10 mouse cellular contexts compared by ENCODE assay signal in genomic region chr5:129729286-129729685, GRCm38 (mm10). TPM values are rescaled to one million over a fixed set of nuclear protein-coding genes. Genes with fewer than 3 reads are reported as not detected.
DNase-seq lines count a peak whose midpoint lies in the region; ATAC-seq and TF ChIP-seq lines count a peak whose summit lies in the region.
"Had no signal": no experiment of that assay in that cellular context is flagged by ENCODE, and none has a peak within 500 bp of the region (broad histone marks: within the 10 kb centered on the region; RNA-seq: fewer than 3 reads in every experiment).

No protein-coding gene starts in this region.

- H3K36me3 ChIP-seq in hindbrain, embryonic 12.5 days, result no peaks in the 10 kb centered on the region
- H3K36me3 ChIP-seq in hindbrain, embryonic 13.5 days, result peaks cover 2% of the 10 kb centered on the region; the same call in 1 of the 2 replicates
- H3K36me3 ChIP-seq in MEL (ENCODE audit: control insufficient read depth in 1 of 2, insufficient read depth in 2 of 2, low read length in 2 of 2), result peaks cover 0 to 32% of the 10 kb centered on the region in 2 experiments; a peak in 2 of 4 replicates
- H3K36me3 ChIP-seq in liver, embryonic 12.5 days, result peaks cover 9% of the 10 kb centered on the region; the same call in 1 of the 2 replicates

- peak in 1 of 2 experiments; percentile 52; a peak in 3 of 4 replicates for TF ChIP-seq EP300 in MEL (IDR thresholded peaks at IDR 0.05; ENCODE audit: low read depth in 1 of 2, low read length in 2 of 2)

- TF ChIP-seq POLR2A in MEL (IDR thresholded peaks at IDR 0.05; ENCODE audit: control insufficient read depth in 1 of 2, insufficient read depth in 1 of 2, low read depth in 1 of 2, low read length in 2 of 2, poor library complexity in 1 of 2), result no peak; a peak in 1 of 4 replicates

- H3K4me2 ChIP-seq in hindbrain, embryonic 12.5 days (replicated peaks), result no peak overlapping the region
- H3K4me2 ChIP-seq in hindbrain, embryonic 13.5 days, result no peak overlapping the region
- peak overlapping the region; percentile 60 for H3K4me2 ChIP-seq in liver, embryonic 12.5 days

- TF ChIP-seq CTCF in MEL (IDR thresholded peaks at IDR 0.05 in 2 of 3, conservative IDR thresholded peaks at IDR 0.05 in 1 of 3; ENCODE audit: control insufficient read depth in 1 of 3, insufficient read depth in 1 of 3, low read depth in 2 of 3, low read length in 3 of 3, poor library complexity in 1 of 3, severe bottlenecking in 1 of 3), result no peak

- peaks cover 23% of the 10 kb centered on the region for H3K79me2 ChIP-seq in MEL (ENCODE audit: control insufficient read depth, insufficient read depth, low read length, poor library complexity)

- H3K27ac ChIP-seq in hindbrain, embryonic 12.5 days, result no peak overlapping the region
- no peak overlapping the region for H3K27ac ChIP-seq in hindbrain, embryonic 13.5 days
- peak overlapping the region; percentile 32 for H3K27ac ChIP-seq in MEL (ENCODE audit: control insufficient read depth, low read depth, low read length)
- peak overlapping the region; percentile 98 for H3K27ac ChIP-seq in liver, embryonic 12.5 days
- H3K27ac ChIP-seq: left cerebral cortex, adult 2 months had no signal

- 0 out of 2 replicates have a peak overlapping the region, but pooled peaks have one; percentile 8 for H3K9ac ChIP-seq in hindbrain, embryonic 12.5 days
- H3K9ac ChIP-seq in hindbrain, embryonic 13.5 days, result no peak overlapping the region
- H3K9ac ChIP-seq in MEL (ENCODE audit: control insufficient read depth, low read depth, low read length, poor library complexity, severe bottlenecking), result peak overlapping the region; percentile 64
- H3K9ac ChIP-seq in liver, embryonic 12.5 days, result peak overlapping the region; percentile 47

- peak; percentile 56 for DNase-seq in MEL (ENCODE audit: low read depth, low spot score)
- DNase-seq in heart, adult 9 months (ENCODE audit: low spot score in 2 of 2), result peak; percentile 16 to 49
- DNase-seq in spleen, adult 12 weeks (ENCODE audit: low spot score), result no peak
- no peak for DNase-seq in spleen, adult 18-20 months
- no peak for DNase-seq in adrenal gland, postnatal 25 days
- DNase-seq: cerebellum, adult 9-10 months had no signal

- no peak for ATAC-seq in hindbrain, embryonic 12.5 days (ENCODE audit: low FRiP score)
- ATAC-seq in hindbrain, embryonic 13.5 days (ENCODE audit: low FRiP score), result no peak
- ATAC-seq in liver, embryonic 12.5 days, result peak; percentile 50

- H3K4me1 ChIP-seq in hindbrain, embryonic 12.5 days, result peaks cover 34% of the 10 kb centered on the region
- peaks cover 48% of the 10 kb centered on the region for H3K4me1 ChIP-seq in hindbrain, embryonic 13.5 days (replicated peaks)
- H3K4me1 ChIP-seq in MEL (ENCODE audit: control insufficient read depth in 1 of 2, insufficient read depth in 2 of 2, low read length in 2 of 2), result peaks cover 15 to 39% of the 10 kb centered on the region in 2 experiments
- peaks cover 63% of the 10 kb centered on the region for H3K4me1 ChIP-seq in liver, embryonic 12.5 days

- 66% methylated on average over 11 of the region's 11 CpGs for WGBS in hindbrain, embryonic 12.5 days
- WGBS in hindbrain, embryonic 13.5 days, result 67% methylated on average over 11 of the region's 11 CpGs
- 14% methylated on average over 11 of the region's 11 CpGs for WGBS in liver, embryonic 12.5 days (ENCODE audit: insufficient replicate concordance)

- no peak for TF ChIP-seq RAD21 in MEL (IDR thresholded peaks at IDR 0.05; ENCODE audit: low read depth, low read length)

- H3K9me3 ChIP-seq in hindbrain, embryonic 12.5 days (replicated peaks), result no peaks in the 10 kb centered on the region
- no peaks in the 10 kb centered on the region for H3K9me3 ChIP-seq in hindbrain, embryonic 13.5 days
- no peaks in the 10 kb centered on the region for H3K9me3 ChIP-seq in MEL (replicated peaks; ENCODE audit: insufficient read depth, low read length)
- H3K9me3 ChIP-seq in liver, embryonic 12.5 days (replicated peaks), result no peaks in the 10 kb centered on the region

- no peak overlapping the region for H3K4me3 ChIP-seq in hindbrain, embryonic 12.5 days
- H3K4me3 ChIP-seq in hindbrain, embryonic 13.5 days, result no peak overlapping the region
- H3K4me3 ChIP-seq in MEL (ENCODE audit: control insufficient read depth in 1 of 2, insufficient read depth in 1 of 2, low read depth in 2 of 2, low read length in 2 of 2), result peak overlapping the region; percentile 44 to 45
- peak overlapping the region; percentile 5; the same call in 1 of the 2 replicates for H3K4me3 ChIP-seq in liver, embryonic 12.5 days
- H3K4me3 ChIP-seq: left cerebral cortex, adult 2 months had no signal

- H3K27me3 ChIP-seq in hindbrain, embryonic 12.5 days, result no peaks in the 10 kb centered on the region
- no peaks in the 10 kb centered on the region for H3K27me3 ChIP-seq in hindbrain, embryonic 13.5 days
- no peaks in the 10 kb centered on the region for H3K27me3 ChIP-seq in MEL (ENCODE audit: control insufficient read depth in 1 of 2, insufficient read depth in 2 of 2, low read length in 2 of 2)
- H3K27me3 ChIP-seq in liver, embryonic 12.5 days (replicated peaks), result no peaks in the 10 kb centered on the region

TF ChIP-seq in MEL, 35 proteins besides CTCF, POLR2A, EP300 and RAD21 (continues in another document):
- TF ChIP-seq USF1 (IDR thresholded peaks at IDR 0.05; ENCODE audit: low read depth, low read length) (peak; percentile 69), ETS1 (IDR thresholded peaks at IDR 0.05; ENCODE audit: low read depth, low read length) (peak; percentile 45; the same call in 1 of the 2 replicates), POLR2AphosphoS5 (IDR thresholded peaks at IDR 0.05; ENCODE audit: borderline replicate concordance, low read depth, low read length) (no peak), BHLHE40 (IDR thresholded peaks at IDR 0.05; ENCODE audit: borderline replicate concordance, low read depth, low read length) (0 out of 2 replicates have a peak, but pooled peaks have one; percentile 25), MAX (IDR thresholded peaks at IDR 0.05; ENCODE audit: low read length) (no peak), MAZ (IDR thresholded peaks at IDR 0.05; ENCODE audit: low read depth, low read length) (0 out of 2 replicates have a peak, but pooled peaks have one; percentile 33), TCF12 (IDR thresholded peaks at IDR 0.05; ENCODE audit: low read depth, low read length) (peak; percentile 59), SIN3A (IDR thresholded peaks at IDR 0.05; ENCODE audit: low read length) (peak; percentile 52), MXI1 (IDR thresholded peaks at IDR 0.05; ENCODE audit: low read depth, low read length) (peak; percentile 49), GATA1 (IDR thresholded peaks at IDR 0.05; ENCODE audit: low read depth, low read length) (peak; percentile 50; the same call in 1 of the 2 replicates), TAL1 (IDR thresholded peaks at IDR 0.05; ENCODE audit: low read length) (peak; percentile 39; the same call in 1 of the 2 replicates), ZC3H11A (IDR thresholded peaks at IDR 0.05; ENCODE audit: low read depth, low read length) (no peak)

RNA-seq across cellular contexts. Expression of gene Nipsnap2, which starts 4.4 kb away (rescaled TPM):
- polyA plus RNA-seq in hindbrain, embryonic 12.5 days (2016; fragmentation: Nextera tagmentation; extraction: Ambion mirVana), result 81.7 and 94.6 TPM in 2 replicates
- 89.1 and 95.3 TPM in 2 replicates for polyA plus RNA-seq in hindbrain, embryonic 13.5 days (2015; fragmentation: Nextera tagmentation; extraction: Ambion mirVana)
- total RNA-seq in MEL (2012; rRNA removed), result 29.9 and 34.2 TPM in 2 replicates
- 10 to 100 TPM in 1 of 2 experiments, not detected in 1; 35.7 TPM for polyA plus RNA-seq in MEL (2012; ENCODE audit: insufficient read depth in 1 of 2, insufficient read length in 2 of 2, low read depth in 1 of 2, low replicate concordance in 2 of 2, missing spikeins in 1 of 2)
- 32.8 and 36.9 TPM in 2 replicates for polyA plus RNA-seq in liver, embryonic 12.5 days (2016; fragmentation: Nextera tagmentation; extraction: Ambion mirVana)
- 117 and 132 TPM in 2 replicates for total RNA-seq in adrenal gland, postnatal 25 days (2021)

RNA-seq across cellular contexts. Expression of gene Mrps17, which starts 14.0 kb away (rescaled TPM):
- 149 and 151 TPM in 2 replicates for polyA plus RNA-seq in hindbrain, embryonic 12.5 days (2016; fragmentation: Nextera tagmentation; extraction: Ambion mirVana)
- polyA plus RNA-seq in hindbrain, embryonic 13.5 days (2015; fragmentation: Nextera tagmentation; extraction: Ambion mirVana), result 168 and 174 TPM in 2 replicates
- 181 and 211 TPM in 2 replicates for total RNA-seq in MEL (2012; rRNA removed)
- 100 to 1,000 TPM in 1 of 2 experiments, not detected in 1; 182 TPM for polyA plus RNA-seq in MEL (2012; ENCODE audit: insufficient read depth in 1 of 2, insufficient read length in 2 of 2, low read depth in 1 of 2, low replicate concordance in 2 of 2, missing spikeins in 1 of 2)
- 139 and 145 TPM in 2 replicates for polyA plus RNA-seq in liver, embryonic 12.5 days (2016; fragmentation: Nextera tagmentation; extraction: Ambion mirVana)
- total RNA-seq in adrenal gland, postnatal 25 days (2021), result 96.8 and 110 TPM in 2 replicates

RNA-seq across cellular contexts. Expression of gene Sept14, which starts 21.0 kb away (rescaled TPM):
- not detected in 2 replicates for polyA plus RNA-seq in hindbrain, embryonic 12.5 days (2016; fragmentation: Nextera tagmentation; extraction: Ambion mirVana)
- polyA plus RNA-seq in hindbrain, embryonic 13.5 days (2015; fragmentation: Nextera tagmentation; extraction: Ambion mirVana), result not detected in 2 replicates
- not detected in 2 replicates for total RNA-seq in MEL (2012; rRNA removed)
- not detected for polyA plus RNA-seq in MEL (2012; ENCODE audit: insufficient read depth in 1 of 2, insufficient read length in 2 of 2, low read depth in 1 of 2, low replicate concordance in 2 of 2, missing spikeins in 1 of 2)
- polyA plus RNA-seq in liver, embryonic 12.5 days (2016; fragmentation: Nextera tagmentation; extraction: Ambion mirVana), result not detected in 2 replicates
- total RNA-seq in adrenal gland, postnatal 25 days (2021), result not detected in 2 replicates
- total RNA-seq: left cerebral cortex, adult 2 months had no signal

RNA-seq across cellular contexts. Expression of gene Psph, which starts 58.0 kb away (rescaled TPM):
- polyA plus RNA-seq in hindbrain, embryonic 12.5 days (2016; fragmentation: Nextera tagmentation; extraction: Ambion mirVana), result 35.3 and 36.4 TPM in 2 replicates
- 34.3 and 38.5 TPM in 2 replicates for polyA plus RNA-seq in hindbrain, embryonic 13.5 days (2015; fragmentation: Nextera tagmentation; extraction: Ambion mirVana)
- 54.8 and 101 TPM in 2 replicates for total RNA-seq in MEL (2012; rRNA removed)
- 100 to 1,000 TPM; 148 to 170 TPM for polyA plus RNA-seq in MEL (2012; ENCODE audit: insufficient read depth in 1 of 2, insufficient read length in 2 of 2, low read depth in 1 of 2, low replicate concordance in 2 of 2, missing spikeins in 1 of 2)
- 88.0 and 88.7 TPM in 2 replicates for polyA plus RNA-seq in liver, embryonic 12.5 days (2016; fragmentation: Nextera tagmentation; extraction: Ambion mirVana)
- total RNA-seq in adrenal gland, postnatal 25 days (2021), result 18.9 and 20.5 TPM in 2 replicates

RNA-seq across cellular contexts. Expression of gene Zfp11, which starts 59.4 kb away (rescaled TPM):
- 5.8 and 6.5 TPM in 2 replicates for polyA plus RNA-seq in hindbrain, embryonic 12.5 days (2016; fragmentation: Nextera tagmentation; extraction: Ambion mirVana)
- polyA plus RNA-seq in hindbrain, embryonic 13.5 days (2015; fragmentation: Nextera tagmentation; extraction: Ambion mirVana), result 8.2 and 8.7 TPM in 2 replicates
- total RNA-seq in MEL (2012; rRNA removed), result not detected in 2 replicates
- under 1 TPM in 1 of 2 experiments, not detected in 1; 0.03 TPM for polyA plus RNA-seq in MEL (2012; ENCODE audit: insufficient read depth in 1 of 2, insufficient read length in 2 of 2, low read depth in 1 of 2, low replicate concordance in 2 of 2, missing spikeins in 1 of 2)
- 1.2 TPM in 2 replicates for polyA plus RNA-seq in liver, embryonic 12.5 days (2016; fragmentation: Nextera tagmentation; extraction: Ambion mirVana)
- 4.2 and 5.2 TPM in 2 replicates for total RNA-seq in adrenal gland, postnatal 25 days (2021)

Comparison
In these comparisons a context has a peak if more than half of its experiments do, and no peak if none do; other contexts are left out.
1. H3K27ac ChIP-seq: peak in MEL (single experiment) and liver, embryonic 12.5 days (single experiment); none in hindbrain, embryonic 12.5 days (single experiment) and hindbrain, embryonic 13.5 days (single experiment).
2. H3K4me3 ChIP-seq: peak in MEL (2 of 2) and liver, embryonic 12.5 days (single experiment); none in hindbrain, embryonic 12.5 days (single experiment) and hindbrain, embryonic 13.5 days (single experiment).
3. DNase-seq: peak in MEL (single experiment) and heart, adult 9 months (2 of 2); none in spleen, adult 12 weeks (single experiment), spleen, adult 18-20 months (0 of 2) and adrenal gland, postnatal 25 days (single experiment).